Mouse (Mus musculus) CH12.LX (cell line): Measurements from ENCODE around the gene Gm4559. TPM values are rescaled to one million over a fixed set of nuclear protein-coding genes. Genes with fewer than 3 reads are reported as not detected.

Experiments used
- DNase-seq: peaks from one replicate; pipeline ENCODE4 v3.0.0-alpha.2; 2013; ENCODE audit errors: extremely low read depth
- H3K27ac ChIP-seq: 2 replicates; pipeline ENCODE4 v1.5.1; 2012; ENCODE audit warnings: low read depth, mild to moderate bottlenecking, control low read depth, moderate library complexity; ENCODE audit not compliant: insufficient read depth
- H3K27me3 ChIP-seq: replicated peaks from 2 replicates; pipeline ENCODE3; 2012; ENCODE audit warnings: inconsistent platforms
- H3K36me3 ChIP-seq, 2 experiments: replicated peaks in 1 of 2; 2 replicates each; pipeline versions ENCODE3 to v1.6.1; 2012; ENCODE audit warnings: inconsistent platforms in 1 of 2, low read length in 1 of 2, mild to moderate bottlenecking in 1 of 2, mixed read lengths in 1 of 2, moderate library complexity in 1 of 2; ENCODE audit not compliant: control insufficient read depth in 1 of 2, insufficient read depth in 1 of 2
- H3K4me1 ChIP-seq, 2 experiments: 2 replicates each; pipeline ENCODE4 v1.6.1; 2012; ENCODE audit warnings: inconsistent platforms in 1 of 2, moderate library complexity in 1 of 2; ENCODE audit not compliant: insufficient read depth in 2 of 2, control insufficient read depth in 1 of 2
- H3K4me2 ChIP-seq: 2 replicates; pipeline ENCODE4 v1.6.1; 2012; ENCODE audit warnings: low read depth, mild to moderate bottlenecking, control low read depth; ENCODE audit not compliant: poor library complexity, insufficient read depth, severe bottlenecking
- H3K4me3 ChIP-seq, 3 experiments: fragments of 150-350 bp in 1 of 3; sonication (generic) in 1 of 3; replicated peaks in 1 of 3; 2 replicates each; pipeline versions ENCODE3 to v1.5.1; 2011 to 2012; ENCODE audit warnings: low read depth in 2 of 3, low read length in 2 of 3, mild to moderate bottlenecking in 2 of 3, moderate library complexity in 2 of 3, control low read depth in 1 of 3, improper control_type of control experiment in 1 of 3, inconsistent platforms in 1 of 3, mixed read lengths in 1 of 3; ENCODE audit not compliant: poor library complexity in 1 of 3
- H3K79me2 ChIP-seq: replicated peaks from 2 replicates; pipeline ENCODE4 v1.6.1; 2012; ENCODE audit warnings: mild to moderate bottlenecking, moderate library complexity; ENCODE audit not compliant: control insufficient read depth, poor library complexity, insufficient read depth, severe bottlenecking; ENCODE audit errors: extremely low read depth
- H3K9ac ChIP-seq: 2 replicates; pipeline ENCODE4 v1.6.1; 2012; ENCODE audit warnings: low read depth, mild to moderate bottlenecking, control low read depth, moderate library complexity; ENCODE audit not compliant: insufficient read depth
- H3K9me3 ChIP-seq: replicated peaks from 2 replicates; pipeline ENCODE3; 2012; ENCODE audit warnings: low read length, inconsistent platforms, mixed read lengths
- CHD1 ChIP-seq: IDR thresholded peaks from 2 replicates; pipeline ENCODE4 v1.6.1; 2012; ENCODE audit warnings: low read depth, low read length, improper control_type of control experiment, inconsistent platforms
- CTCF ChIP-seq, 2 experiments: IDR thresholded peaks in 1 of 2; conservative IDR thresholded peaks in 1 of 2; 2 replicates each; pipeline ENCODE4 v1.5.1; 2011 to 2012; ENCODE audit warnings: low read depth in 2 of 2, low read length in 2 of 2, improper control_type of control experiment in 1 of 2, inconsistent platforms in 1 of 2, mild to moderate bottlenecking in 1 of 2, moderate library complexity in 1 of 2
- E2F4 ChIP-seq: IDR thresholded peaks from 2 replicates; pipeline ENCODE4 v1.6.1; 2011; ENCODE audit warnings: low read depth, low read length, improper control_type of control experiment; ENCODE audit not compliant: insufficient replicate concordance
- ELF1 ChIP-seq: IDR thresholded peaks from 2 replicates; pipeline ENCODE4 v1.6.1; 2014; ENCODE audit warnings: low read depth, mild to moderate bottlenecking, inconsistent platforms, low read length, improper control_type of control experiment
- EP300 ChIP-seq: IDR thresholded peaks from 2 replicates; pipeline ENCODE4 v1.6.1; 2011; ENCODE audit warnings: low read length, improper control_type of control experiment
- ETS1 ChIP-seq: conservative IDR thresholded peaks from 2 replicates; pipeline ENCODE4 v1.6.1; 2012; ENCODE audit warnings: low read depth, mild to moderate bottlenecking, inconsistent platforms, low read length, improper control_type of control experiment, moderate library complexity
- GABPA ChIP-seq: IDR thresholded peaks from 2 replicates; pipeline ENCODE4 v1.6.1; 2012; ENCODE audit warnings: low read depth, low read length, improper control_type of control experiment, inconsistent platforms; ENCODE audit not compliant: insufficient replicate concordance
- HCFC1 ChIP-seq: IDR thresholded peaks from 2 replicates; pipeline ENCODE4 v1.6.1; 2012; ENCODE audit warnings: low read depth, mild to moderate bottlenecking, inconsistent platforms, low read length, improper control_type of control experiment
- IRF4 ChIP-seq: IDR thresholded peaks from 2 replicates; pipeline ENCODE4 v1.6.1; 2014; ENCODE audit warnings: low read depth, mild to moderate bottlenecking, inconsistent platforms, low read length, improper control_type of control experiment
- JUND ChIP-seq: conservative IDR thresholded peaks from 2 replicates; pipeline ENCODE4 v1.6.1; 2011; ENCODE audit warnings: low read depth, low read length, improper control_type of control experiment
- KAT2A ChIP-seq: IDR thresholded peaks from 2 replicates; pipeline ENCODE4 v1.6.1; 2012; ENCODE audit warnings: low read length, improper control_type of control experiment, inconsistent platforms; ENCODE audit not compliant: insufficient replicate concordance
- MAFK ChIP-seq: IDR thresholded peaks from 2 replicates; pipeline ENCODE4 v1.6.1; 2011; ENCODE audit warnings: low read length, improper control_type of control experiment; ENCODE audit not compliant: insufficient replicate concordance
- MAX ChIP-seq: IDR thresholded peaks from 2 replicates; pipeline ENCODE4 v1.6.1; 2011; ENCODE audit warnings: low read length, improper control_type of control experiment
- MXI1 ChIP-seq: IDR thresholded peaks from 2 replicates; pipeline ENCODE4 v1.6.1; 2011; ENCODE audit warnings: mild to moderate bottlenecking, low read depth, low read length, improper control_type of control experiment
- MYC ChIP-seq: IDR thresholded peaks from 2 replicates; pipeline ENCODE4 v1.6.1; 2011; ENCODE audit warnings: low read depth, mild to moderate bottlenecking, improper control_type of control experiment, low read length
- PAX5 ChIP-seq: IDR thresholded peaks from 2 replicates; pipeline ENCODE4 v1.6.1; 2012; ENCODE audit warnings: low read length, inconsistent platforms, mixed read lengths
- POLR2A ChIP-seq: IDR thresholded peaks from 2 replicates; pipeline ENCODE4 v1.6.1; 2011; ENCODE audit warnings: low read depth, mild to moderate bottlenecking, improper control_type of control experiment, low read length
- RAD21 ChIP-seq: IDR thresholded peaks from 2 replicates; pipeline ENCODE4 v1.6.1; 2011; ENCODE audit warnings: low read depth, mild to moderate bottlenecking, low read length, improper control_type of control experiment, moderate library complexity
- SIN3A ChIP-seq: IDR thresholded peaks from 2 replicates; pipeline ENCODE4 v1.6.1; 2012; ENCODE audit warnings: low read length, improper control_type of control experiment, inconsistent platforms
- SMC3 ChIP-seq: IDR thresholded peaks from 2 replicates; pipeline ENCODE4 v1.6.1; 2011; ENCODE audit warnings: low read depth, low read length, improper control_type of control experiment
- TBP ChIP-seq: conservative IDR thresholded peaks from 2 replicates; pipeline ENCODE4 v1.6.1; 2011; ENCODE audit warnings: low read depth, low read length, improper control_type of control experiment
- TCF12 ChIP-seq: IDR thresholded peaks from 2 replicates; pipeline ENCODE4 v1.6.1; 2014; ENCODE audit warnings: low read depth, mild to moderate bottlenecking, inconsistent platforms, low read length, improper control_type of control experiment
- USF2 ChIP-seq: conservative IDR thresholded peaks from 2 replicates; pipeline ENCODE4 v1.6.1; 2011; ENCODE audit warnings: low read depth, low read length, improper control_type of control experiment
- ZC3H11A ChIP-seq: IDR thresholded peaks from 2 replicates; pipeline ENCODE4 v1.6.1; 2012; ENCODE audit warnings: low read depth, mild to moderate bottlenecking, inconsistent platforms, low read length, improper control_type of control experiment
- ZKSCAN1 ChIP-seq: IDR thresholded peaks from 2 replicates; pipeline ENCODE4 v1.6.1; 2012; ENCODE audit warnings: low read depth, inconsistent platforms, low read length, improper control_type of control experiment, borderline replicate concordance
- ZMIZ1 ChIP-seq: IDR thresholded peaks from 2 replicates; pipeline ENCODE4 v1.6.1; 2012; ENCODE audit warnings: low read depth, mild to moderate bottlenecking, inconsistent platforms, low read length, improper control_type of control experiment
- ZNF384 ChIP-seq: IDR thresholded peaks from 2 replicates; pipeline ENCODE4 v1.6.1; 2012; ENCODE audit warnings: low read depth, low read length, improper control_type of control experiment, inconsistent platforms
- dilution Hi-C: fragments of 300-500 bp; cut with MboI; formaldehyde crosslinking; loops from 2 replicates; pipeline ENCODE4 v1.14.3; 2020; ENCODE audit warnings: low sequenced_read_pairs; ENCODE audit not compliant: extremely low pct_unique_long_range_greater_than_20kb, extremely low pct_ligation_motif_present
- in situ Hi-C: fragments of 300-500 bp; cut with MboI; formaldehyde crosslinking; loops from 3 replicates; pipeline ENCODE4 v1.14.3; 2019; ENCODE audit warnings: low sequenced_read_pairs, low pct_ligation_motif_present, low pct_unique_long_range_greater_than_20kb, mixed read lengths
- polyA plus RNA-seq: library from polyadenylated mRNA; unstranded; fragments of >175 nt; gene quantifications from 2 replicates; pipeline ENCODE4 v1.2.1, GENCODE M21; 2012; ENCODE audit warnings: low read depth; ENCODE audit not compliant: insufficient read length
- total RNA-seq, 2 experiments: library from RNA; depleted of rRNA; stranded (reverse); fragments of 300-350 nt in 1 of 2; fragments of >200 nt in 1 of 2; gene quantifications; 2 replicates each; pipeline ENCODE4 v1.2.3; 2012 to 2014

Gm4559 gene
- total and polyA plus RNA-seq, 3 experiments, result not detected

DNA sequence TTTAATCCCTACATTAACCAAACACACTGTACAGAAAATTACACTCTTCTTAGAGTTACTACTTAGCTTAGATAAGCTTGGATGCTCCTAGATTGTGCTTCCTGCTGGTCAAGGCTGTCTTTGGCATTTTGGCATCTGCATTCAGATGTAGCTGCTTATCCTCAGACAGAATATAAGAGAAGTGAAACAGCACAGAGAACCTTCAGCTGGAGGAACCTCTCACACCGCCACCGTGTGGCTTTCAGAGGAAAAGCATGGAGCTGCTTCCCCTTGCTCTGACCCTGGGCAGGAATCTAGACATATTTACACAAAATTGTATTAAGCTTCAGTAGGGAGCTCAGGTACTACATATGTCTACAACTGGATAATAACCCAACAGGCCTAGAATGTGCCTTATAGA is 18.6 kb downstream of the Gm4559 start (continued):
- TF ChIP-seq ETS1 (no peak), ZNF384 (no peak), SIN3A (no peak), MAX (no peak), SMC3 (peak; percentile 53), ELF1 (no peak), MAFK (no peak), ZKSCAN1 (no peak), JUND (no peak), KAT2A (no peak), RAD21 (peak; percentile 25), HCFC1 (no peak), CHD1 (no peak), ZMIZ1 (no peak), GABPA (no peak)

GRCm38 (mm10) chr7:142249824-142250223 is 24.3 kb downstream of the Gm4559 start:
- H3K9me3 ChIP-seq, result no peaks in the 10 kb centered on the region
- H3K4me3 ChIP-seq, result no peak overlapping the region
- dilution Hi-C loops, result no loop called here
- no peaks in the 10 kb centered on the region for H3K79me2 ChIP-seq
- in situ Hi-C loops, result no loop called here
- H3K4me1 ChIP-seq, result no peaks in the 10 kb centered on the region
- H3K9ac ChIP-seq, result no peak overlapping the region
- peak; percentile 16 for DNase-seq
- TF ChIP-seq MXI1, result no peak
- no peak for TF ChIP-seq MYC
- TF ChIP-seq POLR2A, result no peak
- TF ChIP-seq E2F4, result no peak
- peak; percentile 42 for TF ChIP-seq RAD21
- TF ChIP-seq MAX, result no peak
- TF ChIP-seq SMC3, result peak; percentile 39; the same call in 1 of the 2 replicates
- TF ChIP-seq ZNF384, result no peak
- TF ChIP-seq CTCF (conservative IDR thresholded peaks at IDR 0.05 in 1 of 2, IDR thresholded peaks at IDR 0.05 in 1 of 2; ENCODE audit: low read depth in 2 of 2, low read length in 2 of 2), result peak in 1 of 2 experiments; percentile 67; a peak in 2 of 4 replicates
- no peak for TF ChIP-seq TCF12
- TF ChIP-seq GABPA, result no peak
- no peak for TF ChIP-seq SIN3A
- no peak overlapping the region for H3K4me2 ChIP-seq
- H3K27me3 ChIP-seq, result peaks cover 73% of the 10 kb centered on the region
- no peak overlapping the region for H3K27ac ChIP-seq
- H3K36me3 ChIP-seq, result no peaks in the 10 kb centered on the region

DNA sequence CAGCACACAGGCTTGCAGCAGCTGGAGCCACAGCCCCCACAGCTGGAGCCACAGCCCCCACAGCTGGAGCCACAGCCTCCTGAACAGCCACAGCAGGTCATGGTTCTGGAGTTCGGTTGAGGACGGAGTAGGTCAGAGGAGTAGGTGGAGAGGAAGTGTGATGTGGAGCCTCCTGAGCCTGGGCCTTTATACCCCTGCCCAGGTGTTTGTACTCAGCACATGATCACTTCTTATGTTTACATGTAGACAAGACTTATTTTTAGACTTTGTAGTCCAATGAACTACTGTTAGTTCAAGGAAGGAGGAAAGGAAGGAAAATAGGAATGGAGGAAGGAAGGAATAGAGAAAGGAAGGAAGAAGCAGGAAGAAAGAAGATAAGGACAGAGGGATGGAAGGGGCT is 33.2 kb downstream of the Gm4559 start, which contains the start of gene Gm40460:
TSS of gene Gm40460 (minus strand) at position 101 of the 400 bp plus-strand sequence.
- Histone ChIP-seq H3K79me2 (no peaks in the 10 kb centered on the region), H3K4me1 (no peaks in the 10 kb centered on the region), H3K9me3 (peaks cover 10% of the 10 kb centered on the region), H3K9ac (no peak within 1 kb of the TSS), H3K4me2 (no peak within 1 kb of the TSS), H3K4me3 (no peak within 1 kb of the TSS), H3K27ac (no peak within 1 kb of the TSS), H3K27me3 (peaks cover 67% of the 10 kb centered on the region), H3K36me3 (no peaks in the 10 kb centered on the region)
- in situ Hi-C loops, result no loop called here
- no peak for DNase-seq
- dilution Hi-C loops, result no loop called here
- TF ChIP-seq ZC3H11A, result no peak
- no peak for TF ChIP-seq POLR2A
- no peak for TF ChIP-seq PAX5
- no peak for TF ChIP-seq IRF4
- no peak for TF ChIP-seq JUND
- TF ChIP-seq USF2, result no peak
- TF ChIP-seq ETS1, result no peak
- TF ChIP-seq ZMIZ1, result no peak
- TF ChIP-seq ELF1, result no peak
- TF ChIP-seq EP300, result no peak
- TF ChIP-seq MAFK, result no peak
- no peak for TF ChIP-seq SMC3
- TF ChIP-seq MAX, result no peak
- TF ChIP-seq TBP, result no peak
